Mouse (Mus musculus): ENCODE results near the gene Ttc4. TPM values are rescaled to one million over a fixed set of nuclear protein-coding genes. Genes with fewer than 3 reads are reported as not detected.

Ttc4 gene
- total and polyA plus RNA-seq, 3 experiments, result 54.8 TPM; not detected in 1

GRCm38 (mm10) chr4:106630333-106631220 is 48.2 kb downstream of the Ttc4 start:
- H3K9ac ChIP-seq (ENCODE audit: control insufficient read depth, low read depth, low read length, poor library complexity, severe bottlenecking), result no peak overlapping the region
- H3K79me2 ChIP-seq (ENCODE audit: control insufficient read depth, insufficient read depth, low read length, poor library complexity), result no peaks in the 10 kb centered on the region
- peak; percentile 82 for TF ChIP-seq SMC3 (IDR thresholded peaks at IDR 0.05; ENCODE audit: low read depth, low read length)
- peak; percentile 65 for TF ChIP-seq RAD21 (IDR thresholded peaks at IDR 0.05; ENCODE audit: low read depth, low read length)
- no peak for TF ChIP-seq ZNF384 (IDR thresholded peaks at IDR 0.05; ENCODE audit: low read depth, low read length)
- peak; percentile 58 for TF ChIP-seq ZC3H11A (IDR thresholded peaks at IDR 0.05; ENCODE audit: low read depth, low read length)
- peak; percentile 59 to 80 (median 70) for TF ChIP-seq CTCF (IDR thresholded peaks at IDR 0.05 in 2 of 3, conservative IDR thresholded peaks at IDR 0.05 in 1 of 3; ENCODE audit: control insufficient read depth in 1 of 3, insufficient read depth in 1 of 3, low read depth in 2 of 3, low read length in 3 of 3, poor library complexity in 1 of 3, severe bottlenecking in 1 of 3)
- H3K27me3 ChIP-seq (ENCODE audit: control insufficient read depth in 1 of 2, insufficient read depth in 2 of 2, low read length in 2 of 2), result peaks cover 10 to 16% of the 10 kb centered on the region in 2 experiments
- no peak overlapping the region for H3K4me3 ChIP-seq (ENCODE audit: control insufficient read depth in 1 of 2, insufficient read depth in 1 of 2, low read depth in 2 of 2, low read length in 2 of 2)
- peak; percentile 71 for DNase-seq (ENCODE audit: low read depth, low spot score)
- no peak overlapping the region for H3K27ac ChIP-seq (ENCODE audit: control insufficient read depth, low read depth, low read length)
- no peaks in the 10 kb centered on the region for H3K36me3 ChIP-seq (ENCODE audit: control insufficient read depth in 1 of 2, insufficient read depth in 2 of 2, low read length in 2 of 2)
- no peaks in the 10 kb centered on the region for H3K9me3 ChIP-seq (replicated peaks; ENCODE audit: insufficient read depth, low read length)
- H3K4me1 ChIP-seq (ENCODE audit: control insufficient read depth in 1 of 2, insufficient read depth in 2 of 2, low read length in 2 of 2), result no peaks in the 10 kb centered on the region

- H3K9me3 ChIP-seq (replicated peaks; ENCODE audit: insufficient read depth, low read length), result no peaks in the 10 kb centered on the region
- H3K27me3 ChIP-seq (ENCODE audit: control insufficient read depth in 1 of 2, insufficient read depth in 2 of 2, low read length in 2 of 2), result peaks cover 10 to 13% of the 10 kb centered on the region in 2 experiments
- no peaks in the 10 kb centered on the region for H3K4me1 ChIP-seq (ENCODE audit: control insufficient read depth in 1 of 2, insufficient read depth in 2 of 2, low read length in 2 of 2)
- H3K36me3 ChIP-seq (ENCODE audit: control insufficient read depth in 1 of 2, insufficient read depth in 2 of 2, low read length in 2 of 2), result no peaks in the 10 kb centered on the region
- no peak overlapping the region for H3K4me3 ChIP-seq (ENCODE audit: control insufficient read depth in 1 of 2, insufficient read depth in 1 of 2, low read depth in 2 of 2, low read length in 2 of 2)
- H3K79me2 ChIP-seq (ENCODE audit: control insufficient read depth, insufficient read depth, low read length, poor library complexity), result no peaks in the 10 kb centered on the region
- no peak overlapping the region for H3K27ac ChIP-seq (ENCODE audit: control insufficient read depth, low read depth, low read length)
- TF ChIP-seq POLR2A (IDR thresholded peaks at IDR 0.05; ENCODE audit: control insufficient read depth in 1 of 2, insufficient read depth in 1 of 2, low read depth in 1 of 2, low read length in 2 of 2, poor library complexity in 1 of 2), result no peak
- no peak for TF ChIP-seq NRF1 (IDR thresholded peaks at IDR 0.05; ENCODE audit: insufficient read depth, low read depth, low read length, poor library complexity, severe bottlenecking)
- TF ChIP-seq USF2 (IDR thresholded peaks at IDR 0.05; ENCODE audit: borderline replicate concordance in 1 of 2, insufficient read depth in 1 of 2, low read depth in 1 of 2, low read length in 2 of 2), result no peak
- no peak for TF ChIP-seq JUND (IDR thresholded peaks at IDR 0.05; ENCODE audit: low read depth, low read length)
- no peak for TF ChIP-seq E2F4 (IDR thresholded peaks at IDR 0.05; ENCODE audit: borderline replicate concordance, low read depth, low read length)
- TF ChIP-seq NELFE (IDR thresholded peaks at IDR 0.05; ENCODE audit: low read depth, low read length), result no peak
- TF ChIP-seq POLR2AphosphoS2 (IDR thresholded peaks at IDR 0.05; ENCODE audit: low read length), result no peak
- no peak for TF ChIP-seq GABPA (IDR thresholded peaks at IDR 0.05; ENCODE audit: low read depth, low read length)
- no peak for TF ChIP-seq SMC3 (IDR thresholded peaks at IDR 0.05; ENCODE audit: low read depth, low read length)
- TF ChIP-seq MAFK (IDR thresholded peaks at IDR 0.05; ENCODE audit: borderline replicate concordance, low read depth, low read length), result no peak
- TF ChIP-seq RAD21 (IDR thresholded peaks at IDR 0.05; ENCODE audit: low read depth, low read length), result no peak
- no peak for TF ChIP-seq POLR2AphosphoS5 (IDR thresholded peaks at IDR 0.05; ENCODE audit: borderline replicate concordance, low read depth, low read length)
- no peak for TF ChIP-seq MEF2A (IDR thresholded peaks at IDR 0.05; ENCODE audit: extremely low read depth, insufficient replicate concordance, low read depth, low read length, poor library complexity, severe bottlenecking)
- no peak for TF ChIP-seq UBTF (IDR thresholded peaks at IDR 0.05; ENCODE audit: borderline replicate concordance, insufficient read depth, low read depth, low read length)
- no peak for TF ChIP-seq HCFC1 (IDR thresholded peaks at IDR 0.05; ENCODE audit: low read depth, low read length)
- DNase-seq (ENCODE audit: low read depth, low spot score), result no peak
- H3K9ac ChIP-seq (ENCODE audit: control insufficient read depth, low read depth, low read length, poor library complexity, severe bottlenecking), result no peak overlapping the region
Measured at GRCm38 (mm10) chr4:106629374-106629773, 49.4 kb downstream of the Ttc4 start.
